Mouse (Mus musculus) MEL (cell line): ENCODE measurements around the gene Rinl.

ENCODE experiments used
- CTCF ChIP-seq, 3 experiments: IDR thresholded peaks in 2 of 3; conservative IDR thresholded peaks in 1 of 3; 2 replicates each; pipeline ENCODE4 v1.5.1; 2011 to 2012; ENCODE audit warnings: low read length in 3 of 3, low read depth in 2 of 3, mild to moderate bottlenecking in 2 of 3, improper control_type of control experiment in 1 of 3, inconsistent platforms in 1 of 3, mixed read lengths in 1 of 3, moderate library complexity in 1 of 3; ENCODE audit not compliant: control insufficient read depth in 1 of 3, insufficient read depth in 1 of 3, poor library complexity in 1 of 3, severe bottlenecking in 1 of 3
- MAX ChIP-seq: IDR thresholded peaks from 2 replicates; pipeline ENCODE4 v1.6.1; 2011; ENCODE audit warnings: low read length, improper control_type of control experiment
- POLR2A ChIP-seq, 2 experiments: IDR thresholded peaks; 2 replicates each; pipeline ENCODE4 v1.6.1; 2011 to 2012; ENCODE audit warnings: low read length in 2 of 2, mild to moderate bottlenecking in 2 of 2, control low read depth in 1 of 2, improper control_type of control experiment in 1 of 2, low read depth in 1 of 2, moderate library complexity in 1 of 2; ENCODE audit not compliant: control insufficient read depth in 1 of 2, insufficient read depth in 1 of 2, poor library complexity in 1 of 2
- POLR2AphosphoS5 ChIP-seq: IDR thresholded peaks from 2 replicates; pipeline ENCODE4 v1.6.1; 2012; ENCODE audit warnings: low read depth, borderline replicate concordance, mild to moderate bottlenecking, inconsistent platforms, low read length, moderate library complexity, mixed read lengths

DNA sequence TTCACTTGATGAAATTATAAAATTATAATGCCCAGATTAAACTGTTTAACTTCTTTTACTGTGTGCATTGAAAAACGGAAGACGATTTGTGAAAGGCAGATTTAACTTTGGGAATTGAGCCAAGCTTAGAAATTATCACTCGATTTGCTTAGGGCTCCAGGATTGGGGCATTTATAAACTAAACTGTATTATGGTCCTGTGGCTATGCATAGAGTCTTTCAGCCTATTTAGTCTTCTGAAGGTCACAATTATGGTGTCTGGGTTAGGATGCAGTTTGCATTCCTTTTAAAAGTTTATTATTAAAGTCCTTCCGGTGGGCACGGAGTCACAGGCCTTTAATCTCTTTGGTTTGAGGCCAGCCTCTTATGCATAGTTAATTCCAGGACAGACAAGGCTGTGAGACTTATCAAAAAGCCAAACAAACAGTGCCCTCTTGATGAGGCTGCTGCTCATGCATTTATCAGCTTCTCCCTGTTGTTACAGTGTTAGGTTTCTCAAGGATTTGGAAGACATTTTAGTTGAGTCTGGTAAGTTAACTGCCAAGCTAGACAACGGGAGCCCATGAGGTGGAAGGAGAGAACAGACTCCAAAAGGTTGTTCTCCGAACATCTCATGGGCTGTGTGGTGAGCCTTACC, 23.0 kb downstream of the Rinl start:
- TF ChIP-seq POLR2AphosphoS5: no peak
- no peak for TF ChIP-seq CTCF (IDR thresholded peaks at IDR 0.05 in 2 of 3, conservative IDR thresholded peaks at IDR 0.05 in 1 of 3; ENCODE audit: control insufficient read depth in 1 of 3, insufficient read depth in 1 of 3, low read depth in 2 of 3, low read length in 3 of 3, poor library complexity in 1 of 3, severe bottlenecking in 1 of 3)
- no peak; a peak in 1 of 4 replicates for TF ChIP-seq POLR2A (IDR thresholded peaks at IDR 0.05; ENCODE audit: control insufficient read depth in 1 of 2, insufficient read depth in 1 of 2, low read depth in 1 of 2, low read length in 2 of 2, poor library complexity in 1 of 2)
- TF ChIP-seq MAX: no peak
